Mouse (Mus musculus): Measurements from ENCODE around the gene Abcf3. TPM values are rescaled to one million over a fixed set of nuclear protein-coding genes. Genes with fewer than 3 reads are reported as not detected.

Gene Abcf3
- polyA plus RNA-seq, 1 experiment from 2014 or later, result 57.9 TPM

GRCm38 (mm10) chr16:20557381-20557780 lies 9.0 kb downstream of the Abcf3 start:
- no peaks in the 10 kb centered on the region for H3K9me3 ChIP-seq (ENCODE audit: control insufficient read depth, low read length)
- peaks cover 48% of the 10 kb centered on the region for H3K36me3 ChIP-seq (ENCODE audit: control insufficient read depth, insufficient read depth, low read length)
- no peaks in the 10 kb centered on the region for H3K4me1 ChIP-seq (replicated peaks; ENCODE audit: control insufficient read depth, insufficient read depth, low read length)
- H3K9ac ChIP-seq (ENCODE audit: low read length), result no peak overlapping the region
- no peak overlapping the region for H3K4me3 ChIP-seq (ENCODE audit: low read length)
- H3K27ac ChIP-seq (ENCODE audit: low read length), result no peak overlapping the region
- H3K4me2 ChIP-seq (ENCODE audit: low read depth, low read length), result no peak overlapping the region
- 65% methylated on average over 7 of the region's 7 CpGs for WGBS
- no peak for ATAC-seq (ENCODE audit: low read depth)
- H3K27me3 ChIP-seq (ENCODE audit: control insufficient read depth, insufficient read depth, low read depth, low read length), result no peaks in the 10 kb centered on the region

DNA sequence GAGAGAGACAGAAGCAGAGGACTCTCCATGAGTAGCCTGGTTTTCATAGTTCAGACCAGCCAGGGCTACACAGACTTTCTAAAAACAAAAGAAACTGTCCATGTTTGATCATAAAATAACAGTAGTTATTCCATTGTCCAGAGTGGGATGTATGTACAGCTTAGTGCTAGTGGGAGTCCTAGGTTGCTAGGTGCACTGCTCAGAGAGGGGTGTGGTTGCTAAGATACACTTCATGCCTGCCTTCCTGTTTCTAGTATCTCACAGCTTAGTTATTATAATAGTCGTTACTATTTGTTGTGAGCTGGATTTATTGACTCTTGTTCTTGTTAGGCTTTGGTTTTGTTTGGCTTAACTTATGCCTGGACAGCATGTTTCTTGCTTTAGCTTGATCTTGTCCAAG lies 16.7 kb downstream of the Abcf3 start:
- no peak overlapping the region for H3K4me2 ChIP-seq (ENCODE audit: low read depth, low read length)
- no peak overlapping the region for H3K4me3 ChIP-seq (ENCODE audit: low read length)
- no peak for ATAC-seq (ENCODE audit: low read depth)
- no peak overlapping the region for H3K27ac ChIP-seq (ENCODE audit: low read length)
- H3K9me3 ChIP-seq (ENCODE audit: control insufficient read depth, low read length), result no peaks in the 10 kb centered on the region
- H3K4me1 ChIP-seq (replicated peaks; ENCODE audit: control insufficient read depth, insufficient read depth, low read length), result no peaks in the 10 kb centered on the region
- peaks cover 15% of the 10 kb centered on the region for H3K36me3 ChIP-seq (ENCODE audit: control insufficient read depth, insufficient read depth, low read length)
- 45% methylated on average over 1 of the region's 1 CpGs for WGBS
- no peaks in the 10 kb centered on the region for H3K27me3 ChIP-seq (ENCODE audit: control insufficient read depth, insufficient read depth, low read depth, low read length)
- H3K9ac ChIP-seq (ENCODE audit: low read length), result no peak overlapping the region

DNA sequence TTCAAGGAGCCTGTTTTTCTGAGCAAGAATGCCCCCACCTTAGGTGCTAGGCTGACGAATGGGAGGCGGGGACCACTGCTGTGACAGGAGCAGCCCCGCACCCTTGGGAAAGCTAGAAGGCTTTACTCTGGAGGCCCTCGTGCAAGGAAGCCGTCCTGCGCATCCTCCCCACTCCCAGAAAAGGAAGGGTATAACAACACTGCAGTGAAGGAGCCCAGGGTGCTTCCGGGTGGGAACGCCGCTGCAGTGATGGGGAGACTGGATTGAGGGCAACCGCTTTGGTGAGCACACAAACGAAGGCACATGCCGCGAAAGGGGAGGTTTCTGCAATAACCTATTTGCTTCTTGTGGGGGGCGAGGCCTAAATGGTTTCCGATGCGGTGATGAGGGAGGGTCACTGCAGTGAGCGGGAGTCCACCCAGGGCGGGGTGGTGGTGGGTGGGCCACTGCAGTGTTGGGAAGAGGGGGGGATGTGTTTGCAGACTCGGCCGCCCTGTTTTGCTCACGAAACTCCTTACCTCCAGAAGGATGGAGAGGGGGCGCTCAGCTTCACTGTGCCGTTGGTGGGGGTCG lies 41.1 kb downstream of the Abcf3 start, which contains the start of gene Vwa5b2:
Gene Vwa5b2 (plus strand): TSS at position 106 of the 573 bp plus-strand sequence.
- Histone ChIP-seq H3K9me3 (ENCODE audit: control insufficient read depth, low read length) (no peaks in the 10 kb centered on the region), H3K27ac (ENCODE audit: low read length) (no peak within 1 kb of the TSS), H3K4me2 (ENCODE audit: low read depth, low read length) (peak within 1 kb of the TSS; percentile 83), H3K27me3 (ENCODE audit: control insufficient read depth, insufficient read depth, low read depth, low read length) (peaks cover 54% of the 10 kb centered on the region), H3K4me3 (ENCODE audit: low read length) (peak within 1 kb of the TSS; percentile 51), H3K9ac (ENCODE audit: low read length) (peak within 1 kb of the TSS; percentile 42; the same call in 1 of the 2 replicates), H3K4me1 (replicated peaks; ENCODE audit: control insufficient read depth, insufficient read depth, low read length) (peaks cover 11% of the 10 kb centered on the region), H3K36me3 (ENCODE audit: control insufficient read depth, insufficient read depth, low read length) (no peaks in the 10 kb centered on the region)
- peak; percentile 34 for ATAC-seq (ENCODE audit: low read depth)
- under 1% methylated on average over 24 of the region's 24 CpGs for WGBS

DNA sequence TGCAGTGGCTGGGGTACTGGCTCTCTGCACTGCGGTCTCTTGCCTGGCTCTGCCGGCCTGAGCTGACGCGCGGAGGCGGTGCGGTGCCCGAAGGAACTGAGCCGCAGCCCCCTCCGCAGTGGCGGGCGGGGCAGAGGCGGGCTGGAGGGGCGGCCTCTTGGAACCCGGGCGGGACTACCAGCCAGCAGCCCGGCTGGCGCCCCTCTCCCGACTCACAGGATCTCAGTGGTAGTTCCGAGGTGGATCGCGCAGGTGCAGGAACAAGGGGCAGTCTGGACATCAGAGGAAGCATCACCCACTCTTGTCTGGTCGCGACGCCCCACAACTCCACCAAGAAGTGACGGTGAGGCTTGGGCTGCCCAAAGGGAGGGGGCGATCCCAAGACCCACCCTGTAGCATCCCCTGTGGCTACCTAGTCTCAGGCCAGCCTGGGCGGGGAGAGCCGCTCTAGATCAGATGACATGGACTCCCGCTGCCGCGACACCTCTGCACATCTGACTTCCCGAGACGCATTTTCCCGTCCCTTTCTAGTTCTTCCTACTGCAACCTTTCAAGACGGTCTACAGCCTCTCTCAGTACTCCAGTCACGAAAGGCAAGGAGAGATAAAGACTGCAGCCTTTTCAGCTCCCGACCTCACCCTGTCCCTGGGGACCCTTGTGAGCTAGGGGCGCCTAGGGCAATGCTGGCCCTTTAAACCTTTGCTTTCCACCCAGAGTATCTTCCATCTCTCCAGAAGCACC lies 41.7 kb downstream of the Abcf3 start:
- Histone ChIP-seq H3K4me2 (ENCODE audit: low read depth, low read length) (peak overlapping the region; percentile 83), H3K36me3 (ENCODE audit: control insufficient read depth, insufficient read depth, low read length) (no peaks in the 10 kb centered on the region), H3K27me3 (ENCODE audit: control insufficient read depth, insufficient read depth, low read depth, low read length) (peaks cover 54% of the 10 kb centered on the region), H3K9ac (ENCODE audit: low read length) (peak overlapping the region; percentile 42; the same call in 1 of the 2 replicates), H3K4me3 (ENCODE audit: low read length) (peak overlapping the region; percentile 51), H3K27ac (ENCODE audit: low read length) (no peak overlapping the region), H3K4me1 (replicated peaks; ENCODE audit: control insufficient read depth, insufficient read depth, low read length) (peaks cover 11% of the 10 kb centered on the region), H3K9me3 (ENCODE audit: control insufficient read depth, low read length) (no peaks in the 10 kb centered on the region)
- 0% methylated on average over 39 of the region's 39 CpGs for WGBS
- ATAC-seq (ENCODE audit: low read depth), result peak; percentile 80

GRCm38 (mm10) chr16:20590680-20591038 lies 42.3 kb downstream of the Abcf3 start:
- ATAC-seq (ENCODE audit: low read depth), result no peak
- Histone ChIP-seq H3K4me1 (replicated peaks; ENCODE audit: control insufficient read depth, insufficient read depth, low read length) (peaks cover 11% of the 10 kb centered on the region), H3K9me3 (ENCODE audit: control insufficient read depth, low read length) (no peaks in the 10 kb centered on the region), H3K4me2 (ENCODE audit: low read depth, low read length) (peak overlapping the region; percentile 83), H3K27me3 (ENCODE audit: control insufficient read depth, insufficient read depth, low read depth, low read length) (peaks cover 54% of the 10 kb centered on the region), H3K36me3 (ENCODE audit: control insufficient read depth, insufficient read depth, low read length) (no peaks in the 10 kb centered on the region), H3K27ac (ENCODE audit: low read length) (no peak overlapping the region), H3K9ac (ENCODE audit: low read length) (no peak overlapping the region), H3K4me3 (ENCODE audit: low read length) (peak overlapping the region; percentile 51)
- 2% methylated on average over 17 of the region's 17 CpGs for WGBS

- Histone ChIP-seq H3K4me1 (replicated peaks; ENCODE audit: control insufficient read depth, insufficient read depth, low read length) (peaks cover 11% of the 10 kb centered on the region), H3K36me3 (ENCODE audit: control insufficient read depth, insufficient read depth, low read length) (no peaks in the 10 kb centered on the region), H3K4me3 (ENCODE audit: low read length) (peak overlapping the region; percentile 51; the same call in 1 of the 2 replicates), H3K27me3 (ENCODE audit: control insufficient read depth, insufficient read depth, low read depth, low read length) (peaks cover 54% of the 10 kb centered on the region), H3K27ac (ENCODE audit: low read length) (no peak overlapping the region), H3K4me2 (ENCODE audit: low read depth, low read length) (no peak overlapping the region), H3K9me3 (ENCODE audit: control insufficient read depth, low read length) (no peaks in the 10 kb centered on the region), H3K9ac (ENCODE audit: low read length) (no peak overlapping the region)
- WGBS, result 3% methylated on average over 45 of the region's 48 CpGs
- ATAC-seq (ENCODE audit: low read depth), result no peak
Observed at GRCm38 (mm10) chr16:20591076-20591705, 42.8 kb downstream of the Abcf3 start.

DNA sequence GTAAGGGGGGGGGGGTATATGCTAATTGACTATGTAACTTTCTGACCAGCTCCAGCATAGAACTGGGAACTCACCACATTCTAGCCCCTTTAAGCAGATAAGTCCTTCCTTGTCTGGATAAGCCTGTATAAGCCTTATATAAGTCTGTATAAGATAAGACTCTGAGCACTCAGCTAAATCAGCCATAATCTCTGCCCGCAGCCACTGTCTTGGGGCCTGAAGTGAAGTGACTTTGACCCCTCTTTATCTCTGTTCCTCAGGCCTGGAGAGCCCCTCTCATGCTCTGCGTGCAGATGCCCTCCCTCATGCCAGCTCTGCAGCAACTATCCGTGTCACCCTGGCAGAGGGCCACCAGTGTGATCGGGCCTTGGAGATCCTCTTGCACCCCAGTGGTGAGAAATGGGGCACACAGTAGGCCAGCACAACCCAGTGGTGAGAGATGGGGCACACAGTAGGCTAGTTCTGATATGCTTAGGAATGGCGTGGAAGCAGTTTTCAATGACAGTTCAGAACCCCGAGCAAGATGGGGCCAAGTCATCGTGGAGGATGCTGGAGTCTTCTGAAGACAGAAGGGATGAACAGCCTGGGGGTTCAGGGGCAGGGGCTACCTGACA lies 46.8 kb downstream of the Abcf3 start:
- peaks cover 7% of the 10 kb centered on the region for H3K4me1 ChIP-seq (replicated peaks; ENCODE audit: control insufficient read depth, insufficient read depth, low read length)
- WGBS, result 75% methylated on average over 7 of the region's 7 CpGs
- H3K27me3 ChIP-seq (ENCODE audit: control insufficient read depth, insufficient read depth, low read depth, low read length), result peaks cover 34% of the 10 kb centered on the region
- H3K27ac ChIP-seq (ENCODE audit: low read length), result no peak overlapping the region
- no peak for ATAC-seq (ENCODE audit: low read depth)
- H3K36me3 ChIP-seq (ENCODE audit: control insufficient read depth, insufficient read depth, low read length), result no peaks in the 10 kb centered on the region
- H3K9me3 ChIP-seq (ENCODE audit: control insufficient read depth, low read length), result no peaks in the 10 kb centered on the region
- no peak overlapping the region for H3K9ac ChIP-seq (ENCODE audit: low read length)
- no peak overlapping the region for H3K4me2 ChIP-seq (ENCODE audit: low read depth, low read length)
- no peak overlapping the region for H3K4me3 ChIP-seq (ENCODE audit: low read length)

- Histone ChIP-seq H3K4me1 (replicated peaks; ENCODE audit: control insufficient read depth, insufficient read depth, low read length) (peaks cover 3% of the 10 kb centered on the region; the same call in 1 of the 2 replicates), H3K9me3 (ENCODE audit: control insufficient read depth, low read length) (no peaks in the 10 kb centered on the region), H3K4me3 (ENCODE audit: low read length) (no peak overlapping the region), H3K9ac (ENCODE audit: low read length) (no peak overlapping the region), H3K27me3 (ENCODE audit: control insufficient read depth, insufficient read depth, low read depth, low read length) (peaks cover 29% of the 10 kb centered on the region), H3K36me3 (ENCODE audit: control insufficient read depth, insufficient read depth, low read length) (no peaks in the 10 kb centered on the region), H3K27ac (ENCODE audit: low read length) (no peak overlapping the region), H3K4me2 (ENCODE audit: low read depth, low read length) (no peak overlapping the region)
- no peak for ATAC-seq (ENCODE audit: low read depth)
- 77% methylated on average over 4 of the region's 4 CpGs for WGBS
Observed at GRCm38 (mm10) chr16:20595737-20596136, 47.4 kb downstream of the Abcf3 start.
